Mouse (Mus musculus) cortical plate, adult 2 months (tissue): ENCODE results near the gene Syndig1.

Experiments used
- CTCF ChIP-seq: fragments of 200-500 bp; IDR thresholded peaks from 2 replicates; pipeline ENCODE4 v1.5.1; 2011; ENCODE audit warnings: mild to moderate bottlenecking, control low read depth, low read length; ENCODE audit not compliant: insufficient read depth; ENCODE audit errors: extremely low read depth
- POLR2A ChIP-seq: fragments of 200-500 bp; IDR thresholded peaks from 2 replicates; pipeline ENCODE4 v1.6.1; 2011; ENCODE audit warnings: mild to moderate bottlenecking, low read length, control low read depth; ENCODE audit not compliant: insufficient read depth; ENCODE audit errors: extremely low read depth

DNA sequence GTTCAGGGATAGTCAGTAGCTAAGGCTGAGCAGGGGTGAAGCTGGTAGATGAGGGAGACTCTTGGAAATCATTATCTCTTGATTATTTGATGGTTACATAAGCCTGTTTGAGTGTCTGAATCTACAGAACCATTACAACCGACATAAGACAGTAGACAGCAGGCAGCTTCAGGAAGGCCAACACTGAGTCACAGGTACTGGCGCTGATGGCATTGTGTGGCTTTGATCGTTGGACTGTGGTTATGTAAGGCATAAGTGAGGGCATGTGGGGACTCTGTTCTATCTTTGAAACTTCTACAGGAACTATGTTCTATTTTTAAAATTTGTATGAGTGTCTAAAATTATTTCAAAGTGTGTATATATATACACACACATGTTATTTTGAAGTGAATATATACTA, 88.2 kb downstream of the Syndig1 start:
- no peak for TF ChIP-seq CTCF
- TF ChIP-seq POLR2A: no peak
